Mouse (Mus musculus): ENCODE results near the gene Tdrd12. TPM values are rescaled to one million over a fixed set of nuclear protein-coding genes. Genes with fewer than 3 reads are reported as not detected.

Gene Tdrd12
- not detected in 2 replicates for polyA plus RNA-seq (2012; ENCODE audit: insufficient read depth, insufficient read length, low replicate concordance, missing spikeins)

DNA sequence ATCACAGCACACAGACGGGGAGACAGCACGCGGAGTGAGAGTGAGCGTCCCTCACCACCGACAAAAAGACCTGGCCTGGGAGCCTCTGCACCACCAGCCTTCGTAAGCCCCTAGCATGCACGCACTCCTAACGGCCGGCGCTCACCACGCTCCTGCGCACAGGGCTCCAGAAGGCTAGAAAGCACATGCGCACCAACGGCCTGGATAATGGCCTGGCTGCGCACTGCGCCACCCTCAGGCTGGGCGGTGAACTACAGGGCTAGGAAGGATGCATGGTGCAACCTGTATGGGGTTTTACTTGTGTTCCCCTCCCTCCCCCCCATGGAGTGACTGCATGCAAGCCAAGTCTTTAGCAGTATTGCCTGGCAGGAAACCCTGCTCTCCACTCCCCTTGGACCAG, at the start of gene Tdrd12:
Gene Tdrd12 (minus strand): TSS at position 184 of the 400 bp plus-strand sequence.
- H3K27ac ChIP-seq (ENCODE audit: insufficient read depth, low read depth, low read length): no peak within 1 kb of the TSS
- 92% methylated on average over 17 of the region's 17 CpGs for WGBS
- no peak for TF ChIP-seq POLR2A (IDR thresholded peaks at IDR 0.05; ENCODE audit: insufficient read depth, low read depth, low read length)
- TF ChIP-seq CTCF (IDR thresholded peaks at IDR 0.05; ENCODE audit: insufficient read depth, low read depth, low read length): no peak
- H3K4me1 ChIP-seq (ENCODE audit: control insufficient read depth, insufficient read depth, low read length): no peaks in the 10 kb centered on the region
- H3K4me3 ChIP-seq (ENCODE audit: insufficient read depth, low read depth, low read length): no peak within 1 kb of the TSS

DNA sequence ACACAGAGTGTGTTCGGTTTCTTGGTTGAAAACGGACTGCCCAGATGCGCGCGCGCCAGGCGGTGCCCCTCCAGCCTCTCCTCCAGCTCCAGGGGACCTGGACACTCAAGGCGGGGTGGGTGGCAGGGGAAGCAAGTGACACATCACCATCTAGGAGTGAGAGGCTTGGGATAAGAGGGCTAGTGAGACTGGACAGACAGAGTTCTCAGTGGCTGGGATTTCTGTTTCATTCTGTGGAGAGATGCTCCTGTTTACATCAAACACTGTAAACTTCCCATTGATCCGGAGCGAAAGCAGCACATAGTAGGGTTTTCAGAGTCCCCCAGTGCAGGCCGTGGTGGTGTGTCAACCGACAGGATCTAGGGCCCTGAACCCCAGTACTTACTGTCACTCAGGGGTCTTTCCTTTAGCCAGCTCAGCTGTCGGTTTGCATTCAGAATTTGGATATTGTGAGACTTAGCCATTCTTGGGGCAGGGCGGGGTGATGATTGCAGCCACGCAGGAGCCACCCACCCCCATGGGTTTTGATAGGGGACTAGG, 49.4 kb upstream of the Tdrd12 start:
- no peak overlapping the region for H3K27ac ChIP-seq (ENCODE audit: insufficient read depth, low read depth, low read length)

DNA sequence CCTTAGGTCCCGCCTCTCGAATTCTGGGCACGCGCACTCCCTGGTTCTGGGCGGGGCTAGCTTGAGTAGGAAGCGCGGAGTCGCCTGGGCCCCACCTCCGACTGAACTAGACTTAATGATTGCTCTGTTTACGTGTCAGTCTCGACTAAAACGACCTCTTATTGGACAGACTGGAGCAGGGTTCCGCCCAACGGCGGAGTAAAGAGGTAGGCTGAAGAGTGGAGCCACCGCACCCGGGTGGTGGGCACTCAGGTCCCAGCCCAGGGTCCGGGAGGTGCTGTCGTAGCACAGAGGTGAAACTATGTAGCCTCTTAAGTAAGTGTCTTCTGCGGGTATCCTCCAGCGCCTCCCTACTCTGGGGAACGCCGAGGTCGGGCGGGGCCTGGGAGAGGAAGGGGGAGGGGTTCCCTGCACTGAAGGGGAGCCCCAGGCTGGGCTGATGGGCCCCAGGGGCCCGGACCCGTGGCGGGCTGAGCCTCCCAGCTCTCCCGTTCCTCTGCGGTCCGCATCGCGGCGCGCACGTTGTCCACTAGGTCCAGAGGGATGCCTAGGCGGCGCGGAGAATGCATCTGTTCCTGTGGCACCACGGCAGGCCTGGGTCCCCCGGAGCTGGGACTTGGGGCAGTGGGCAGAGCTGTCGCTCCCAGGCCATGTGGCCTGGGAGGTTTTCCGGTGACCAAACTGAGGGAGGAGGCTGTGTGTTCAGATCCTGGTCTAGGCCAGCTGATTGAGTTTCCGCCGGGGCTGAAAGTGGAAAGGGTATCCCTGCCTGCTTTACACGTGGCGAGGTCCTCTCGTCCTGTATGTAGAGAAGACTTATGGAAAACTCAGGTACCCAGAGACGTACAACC, 48.7 kb upstream of the Tdrd12 start, which contains the start of gene Ankrd27:
Gene Ankrd27 (plus strand): TSS at position 190 of the 851 bp plus-strand sequence.
- peak within 1 kb of the TSS; percentile 64 for H3K4me3 ChIP-seq (ENCODE audit: insufficient read depth, low read depth, low read length)
- peaks cover 23% of the 10 kb centered on the region for H3K4me1 ChIP-seq (ENCODE audit: control insufficient read depth, insufficient read depth, low read length)
- H3K27ac ChIP-seq (ENCODE audit: insufficient read depth, low read depth, low read length): no peak within 1 kb of the TSS
- TF ChIP-seq POLR2A (IDR thresholded peaks at IDR 0.05; ENCODE audit: insufficient read depth, low read depth, low read length) (no peak; the same call in 1 of the 2 replicates), CTCF (IDR thresholded peaks at IDR 0.05; ENCODE audit: insufficient read depth, low read depth, low read length) (no peak)
- WGBS: under 1% methylated on average over 49 of the region's 49 CpGs

More for the DNA sequence above, 49.4 kb upstream of the Tdrd12 start:
- TF ChIP-seq CTCF (IDR thresholded peaks at IDR 0.05; ENCODE audit: insufficient read depth, low read depth, low read length): no peak
- TF ChIP-seq POLR2A (IDR thresholded peaks at IDR 0.05; ENCODE audit: insufficient read depth, low read depth, low read length): no peak
- Histone ChIP-seq H3K4me1 (ENCODE audit: control insufficient read depth, insufficient read depth, low read length) (peaks cover 23% of the 10 kb centered on the region), H3K4me3 (ENCODE audit: insufficient read depth, low read depth, low read length) (peak overlapping the region; percentile 64)
- WGBS: 25% methylated on average over 15 of the region's 15 CpGs

DNA sequence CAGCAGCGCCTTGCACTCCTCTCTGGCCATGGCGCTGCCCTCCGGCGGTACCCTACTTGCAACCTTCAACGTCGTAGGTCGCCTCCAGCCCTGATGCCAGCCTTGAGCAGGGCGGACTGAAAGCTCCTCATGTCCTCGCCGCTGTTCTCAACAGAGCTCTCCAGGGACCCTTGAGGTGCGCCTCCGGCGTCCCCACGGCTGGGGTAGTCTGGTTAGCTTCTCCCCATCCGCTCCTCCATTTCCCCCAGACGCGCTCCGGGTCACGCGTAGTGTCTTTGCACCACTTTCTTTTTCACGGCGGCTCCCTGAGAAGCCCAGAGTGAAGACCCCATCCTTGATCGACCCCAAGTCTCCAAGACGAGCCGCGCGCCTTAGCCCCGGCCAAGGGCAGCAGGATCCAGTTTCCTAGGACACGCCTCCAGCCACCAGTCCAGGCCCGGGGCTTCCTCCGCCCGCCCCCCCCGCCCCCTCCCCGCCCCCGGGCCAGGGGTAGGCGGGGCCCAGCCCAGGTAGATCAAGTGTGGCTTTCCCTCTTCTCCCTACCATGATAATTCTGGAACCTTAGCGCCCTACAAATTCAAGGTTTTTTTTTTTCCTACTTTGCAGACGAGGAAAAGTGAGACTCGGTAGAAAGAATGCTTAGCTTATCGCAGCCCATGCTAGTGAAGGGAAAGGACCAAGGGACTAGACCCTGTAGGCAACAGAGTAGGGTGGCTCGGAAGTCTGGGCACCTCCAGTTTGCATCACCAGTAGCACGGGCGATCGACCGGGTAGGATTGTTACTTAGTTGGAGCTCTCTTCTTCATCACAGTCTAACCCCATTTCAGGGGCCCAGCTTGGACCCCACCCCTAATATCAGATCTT, 47.9 kb upstream of the Tdrd12 start, which contains the start of gene Rgs9bp:
Gene Rgs9bp (minus strand): TSS at position 392 of the 864 bp plus-strand sequence.
- Histone ChIP-seq H3K4me1 (ENCODE audit: control insufficient read depth, insufficient read depth, low read length) (peaks cover 23% of the 10 kb centered on the region), H3K27ac (ENCODE audit: insufficient read depth, low read depth, low read length) (no peak within 1 kb of the TSS), H3K4me3 (ENCODE audit: insufficient read depth, low read depth, low read length) (peak within 1 kb of the TSS; percentile 64)
- WGBS: 1% methylated on average over 45 of the region's 45 CpGs
- TF ChIP-seq CTCF (IDR thresholded peaks at IDR 0.05; ENCODE audit: insufficient read depth, low read depth, low read length) (no peak), POLR2A (IDR thresholded peaks at IDR 0.05; ENCODE audit: insufficient read depth, low read depth, low read length) (no peak; the same call in 1 of the 2 replicates)

DNA sequence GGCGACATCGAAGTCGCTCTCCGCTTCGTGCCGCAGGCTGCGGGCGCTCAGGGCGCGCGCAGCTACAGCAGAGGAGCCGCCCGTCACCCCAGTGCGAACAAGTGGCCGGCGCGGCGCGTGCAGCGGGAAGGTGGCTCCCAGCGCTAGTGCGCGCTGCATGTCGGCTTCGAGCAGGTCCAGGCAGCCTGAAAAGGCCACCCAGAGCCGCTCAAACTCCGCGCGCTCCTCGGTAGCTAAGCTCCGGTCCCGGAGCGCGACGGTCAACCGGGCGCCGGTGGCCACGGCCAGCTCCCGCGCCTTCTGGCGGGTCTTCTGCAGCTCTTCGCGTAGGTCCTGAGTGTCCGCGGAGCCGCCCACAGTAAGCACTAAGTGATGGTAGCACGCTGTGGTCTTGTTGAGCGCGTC, 47.2 kb upstream of the Tdrd12 start:
- TF ChIP-seq CTCF (IDR thresholded peaks at IDR 0.05; ENCODE audit: insufficient read depth, low read depth, low read length) (no peak), POLR2A (IDR thresholded peaks at IDR 0.05; ENCODE audit: insufficient read depth, low read depth, low read length) (no peak)
- H3K27ac ChIP-seq (ENCODE audit: insufficient read depth, low read depth, low read length): no peak overlapping the region
- H3K4me1 ChIP-seq (ENCODE audit: control insufficient read depth, insufficient read depth, low read length): peaks cover 23% of the 10 kb centered on the region
- peak overlapping the region; percentile 64 for H3K4me3 ChIP-seq (ENCODE audit: insufficient read depth, low read depth, low read length)
- under 1% methylated on average over 50 of the region's 50 CpGs for WGBS

DNA sequence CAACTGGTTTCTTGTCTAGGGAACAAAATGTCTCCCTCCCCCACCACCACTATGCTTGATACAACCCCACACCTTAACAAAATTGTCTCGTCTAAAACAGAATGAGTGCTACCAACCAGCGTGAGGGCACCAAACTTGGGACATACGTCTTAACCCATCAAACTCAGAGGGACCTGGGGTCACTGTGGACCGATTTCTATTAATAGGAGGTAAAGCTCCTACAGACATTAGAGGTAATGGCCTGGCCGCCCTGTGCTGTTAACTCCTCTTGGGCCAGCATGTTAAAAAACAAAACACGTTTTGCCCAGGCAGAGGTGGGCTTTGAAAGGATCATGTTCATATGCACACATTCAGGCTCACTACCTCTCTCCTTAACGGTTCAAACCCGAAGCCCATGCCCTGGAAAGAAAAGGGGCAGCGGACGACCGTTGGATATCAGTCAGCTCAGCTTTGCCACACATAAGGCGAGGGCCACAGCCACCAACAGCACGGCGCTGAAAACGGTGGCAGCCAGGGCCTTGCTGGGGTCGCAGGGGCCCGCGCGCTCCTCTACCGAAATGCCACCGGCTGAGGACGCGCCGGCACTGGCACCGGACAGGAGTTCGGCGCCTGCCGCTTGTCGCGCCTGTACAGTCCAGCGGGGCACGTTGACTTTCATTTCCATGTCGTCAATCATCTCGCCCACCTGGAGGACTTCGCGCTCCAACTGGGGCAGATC, 46.7 kb upstream of the Tdrd12 start:
- 12% methylated on average over 36 of the region's 36 CpGs for WGBS
- peaks cover 23% of the 10 kb centered on the region for H3K4me1 ChIP-seq (ENCODE audit: control insufficient read depth, insufficient read depth, low read length)
- TF ChIP-seq CTCF (IDR thresholded peaks at IDR 0.05; ENCODE audit: insufficient read depth, low read depth, low read length) (no peak), POLR2A (IDR thresholded peaks at IDR 0.05; ENCODE audit: insufficient read depth, low read depth, low read length) (no peak)

DNA sequence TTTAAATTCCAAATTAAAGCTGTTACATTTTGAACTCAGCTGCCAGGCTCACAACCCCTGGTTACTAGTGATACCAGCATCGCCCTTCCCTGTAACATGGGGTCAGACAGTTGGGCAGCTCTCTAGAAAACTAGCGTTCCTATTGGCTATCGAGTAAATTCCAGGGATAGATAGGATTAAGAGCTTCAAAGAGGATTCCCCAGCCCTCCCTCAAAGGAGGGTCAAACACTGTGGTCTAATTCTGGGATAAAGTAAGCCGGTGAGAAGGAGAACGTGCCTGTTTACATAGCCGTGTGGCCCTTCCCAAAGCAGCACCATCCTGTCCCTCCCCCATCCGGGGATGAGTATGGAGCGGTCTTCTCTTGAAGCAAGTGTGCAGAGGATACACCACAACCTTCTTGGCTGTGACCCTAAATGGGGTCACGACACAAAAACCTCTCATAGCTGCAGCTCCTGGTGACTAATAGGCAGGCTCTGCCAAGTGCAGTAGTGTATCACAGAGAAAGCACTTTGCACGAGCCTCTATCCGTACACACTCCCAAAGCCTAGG, 46.0 kb upstream of the Tdrd12 start:
- WGBS: 37% methylated on average over 11 of the region's 11 CpGs
- no peak overlapping the region for H3K4me3 ChIP-seq (ENCODE audit: insufficient read depth, low read depth, low read length)
- H3K4me1 ChIP-seq (ENCODE audit: control insufficient read depth, insufficient read depth, low read length): peaks cover 23% of the 10 kb centered on the region
- TF ChIP-seq POLR2A (IDR thresholded peaks at IDR 0.05; ENCODE audit: insufficient read depth, low read depth, low read length) (no peak), CTCF (IDR thresholded peaks at IDR 0.05; ENCODE audit: insufficient read depth, low read depth, low read length) (no peak)
- no peak overlapping the region for H3K27ac ChIP-seq (ENCODE audit: insufficient read depth, low read depth, low read length)

More for the DNA sequence above, 46.7 kb upstream of the Tdrd12 start:
- Histone ChIP-seq H3K4me3 (ENCODE audit: insufficient read depth, low read depth, low read length) (peak overlapping the region; percentile 64), H3K27ac (ENCODE audit: insufficient read depth, low read depth, low read length) (no peak overlapping the region)

DNA sequence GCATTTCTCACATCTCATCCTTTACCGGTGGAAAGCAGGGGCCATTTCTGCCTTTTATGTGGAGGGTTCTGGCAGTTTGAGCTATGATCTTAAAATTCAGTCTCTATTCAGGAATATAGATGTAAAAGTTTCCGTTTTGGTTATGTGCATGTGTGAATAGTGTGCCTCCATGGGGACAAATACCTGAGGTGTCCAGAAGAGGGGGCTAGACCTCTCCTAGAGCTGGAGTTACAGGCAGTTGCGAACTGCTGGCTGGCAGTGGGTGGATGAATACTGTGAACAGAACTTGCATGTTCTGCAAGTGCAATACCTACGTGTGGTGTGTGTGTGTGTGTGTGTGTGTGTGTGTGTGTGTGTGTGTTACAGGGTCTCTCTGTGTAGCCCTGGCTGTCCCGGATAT, 45.2 kb upstream of the Tdrd12 start:
- Histone ChIP-seq H3K4me1 (ENCODE audit: control insufficient read depth, insufficient read depth, low read length) (peaks cover 23% of the 10 kb centered on the region), H3K4me3 (ENCODE audit: insufficient read depth, low read depth, low read length) (no peak overlapping the region), H3K27ac (ENCODE audit: insufficient read depth, low read depth, low read length) (no peak overlapping the region)
- WGBS: 77% methylated on average over 5 of the region's 5 CpGs
- no peak for TF ChIP-seq POLR2A (IDR thresholded peaks at IDR 0.05; ENCODE audit: insufficient read depth, low read depth, low read length)
- no peak for TF ChIP-seq CTCF (IDR thresholded peaks at IDR 0.05; ENCODE audit: insufficient read depth, low read depth, low read length)

Data from olfactory bulb, adult 2 months (tissue).